16 mouse cellular contexts compared by ENCODE assay signal in genomic region chr6:97854236-97854635, GRCm38 (mm10). TPM values are rescaled to one million over a fixed set of nuclear protein-coding genes. Genes with fewer than 3 reads are reported as not detected.
DNase-seq lines count a peak whose midpoint lies in the region.
"Had no signal": no experiment of that assay in that cellular context is flagged by ENCODE, and none has a peak within 500 bp of the region (broad histone marks: within the 10 kb centered on the region; RNA-seq: fewer than 3 reads in every experiment).

No protein-coding gene starts in this region.

- intact Hi-C loops in heart, postnatal 36 days (cut with DNase I) = loop anchor here (2.0 kb wide), 1 partner anchor 47 kb away; the partner anchor contains the start of gene Mitf
- intact Hi-C loops in left cerebral cortex, postnatal 4 days (cut with DNase I) = no loop called here

- peak; percentile 47 to 52 for DNase-seq in heart, adult 18-20 months
- no peak for DNase-seq in heart, postnatal 36 days
- DNase-seq in lung, postnatal 10 days = peak; percentile 44
- no peak for DNase-seq in lung, postnatal 4 days
- DNase-seq in 3T3-L1 (ENCODE audit: low read depth, low spot score) = peak; percentile 58
- DNase-seq in adipocyte (ENCODE audit: low spot score) = peak; percentile 81
- no peak for DNase-seq in left cerebral cortex, postnatal 4 days
- DNase-seq: adrenal gland, postnatal 25 days; cerebellum, adult 8-10 months; cerebellum, postnatal 25 days; forebrain, postnatal 0 days; kidney, adult 9 months; kidney, postnatal 10 days; midbrain, embryonic 14.5 days; thymus, adult 2 months; thymus, postnatal 36 days had no signal

RNA-seq across cellular contexts. Expression of gene Mitf, which starts 47.4 kb away (rescaled TPM):
- total RNA-seq in heart, adult 18-20 months (2021) = 10 to 100 TPM; 52.5 to 56.7 TPM
- 10 to 100 TPM; 52.0 to 60.2 TPM for total RNA-seq in heart, postnatal 36 days (2021)
- total RNA-seq in left cerebral cortex, postnatal 4 days (2021) = 1 to 10 TPM; 1.1 to 2.0 TPM

Comparison
In these comparisons a context has a peak if more than half of its experiments do, and no peak if none do; other contexts are left out.
1. DNase-seq: peak in heart, adult 18-20 months (2 of 2), lung, postnatal 10 days (single experiment), 3T3-L1 (single experiment) and adipocyte (single experiment); none in heart, postnatal 36 days (0 of 2), lung, postnatal 4 days (0 of 2) and left cerebral cortex, postnatal 4 days (single experiment).
2. RNA of gene Mitf, which starts 47.4 kb away (total RNA-seq): 52.0 to 60.2 TPM in heart, postnatal 36 days and 52.5 to 56.7 TPM in heart, adult 18-20 months; 1.1 to 2.0 TPM in left cerebral cortex, postnatal 4 days; every median in the first group is over 10 times any median in the second.